Mouse (Mus musculus): ENCODE results near the gene Psph. TPM values are rescaled to one million over a fixed set of nuclear protein-coding genes. Genes with fewer than 3 reads are reported as not detected.

Psph gene
- polyA plus RNA-seq, 1 experiment from 2014 or later, result 46.6 TPM

DNA sequence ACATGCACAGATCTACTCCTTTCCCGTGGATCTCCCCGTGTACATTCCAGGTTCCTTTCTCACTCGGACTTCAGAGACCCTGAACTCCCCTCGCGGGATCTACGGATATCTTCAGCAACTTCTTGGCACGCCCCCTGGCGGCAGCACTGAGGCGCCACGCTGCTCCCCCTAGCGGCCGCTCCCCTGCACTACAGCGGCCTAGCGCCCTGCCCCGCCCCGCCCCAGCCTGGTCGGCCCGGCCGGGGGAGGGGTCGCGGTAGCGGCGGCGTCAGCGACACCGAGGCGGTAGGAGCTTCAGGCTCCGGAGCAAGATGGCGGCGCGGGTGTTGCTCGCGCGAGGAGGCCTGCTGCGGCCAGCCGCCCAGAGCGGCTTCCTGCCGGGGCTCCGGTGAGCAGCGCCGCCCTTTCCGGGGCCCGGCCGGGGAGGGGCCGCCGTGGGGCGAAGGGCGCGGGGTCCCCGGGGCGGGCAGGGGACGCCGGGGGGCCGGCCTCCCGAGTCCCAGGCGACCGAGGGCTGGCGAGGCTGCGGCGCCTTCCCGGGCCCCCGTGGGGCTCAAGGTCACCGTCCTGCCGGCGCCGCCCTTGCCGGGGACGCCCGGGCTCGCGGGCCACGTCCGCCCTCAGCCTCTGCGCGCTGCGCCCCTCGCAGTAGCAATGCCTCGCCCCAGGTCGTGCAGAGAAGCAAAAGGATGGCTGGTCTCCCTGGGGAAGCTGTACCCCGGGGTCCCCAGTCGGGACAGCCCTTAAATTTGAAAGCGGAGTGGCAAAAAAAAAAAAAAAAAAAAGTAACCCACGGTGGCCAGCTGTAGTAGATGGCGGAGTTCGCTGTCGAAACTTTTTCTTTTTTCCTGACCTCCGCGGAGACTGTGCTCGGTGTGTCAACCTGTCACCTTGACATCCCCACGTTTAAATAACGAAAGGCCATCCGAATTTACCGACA, 62.1 kb downstream of the Psph start, which contains the start of gene Nipsnap2:
Gene Nipsnap2 (plus strand): TSS at position 230 of the 940 bp plus-strand sequence.
- peaks cover 35% of the 10 kb centered on the region for H3K4me1 ChIP-seq (ENCODE audit: control insufficient read depth, insufficient read depth, low read length)
- no peaks in the 10 kb centered on the region for H3K27me3 ChIP-seq (ENCODE audit: control insufficient read depth, insufficient read depth, low read length)
- H3K9me3 ChIP-seq (replicated peaks; ENCODE audit: control insufficient read depth, low read length), result no peaks in the 10 kb centered on the region
- H3K36me3 ChIP-seq (ENCODE audit: control insufficient read depth, insufficient read depth, low read length), result 0 out of 2 replicates have a peak, but pooled peaks cover 1% of the 10 kb centered on the region
- peak; percentile 94 for ATAC-seq (ENCODE audit: insufficient read depth, low FRiP score)
- H3K4me3 ChIP-seq (replicated peaks; ENCODE audit: low read length), result peak within 1 kb of the TSS; percentile 72
- H3K27ac ChIP-seq (ENCODE audit: low read length), result peak within 1 kb of the TSS; percentile 96
- WGBS, result under 1% methylated on average over 84 of the region's 93 CpGs
- peak within 1 kb of the TSS; percentile 51 for H3K4me2 ChIP-seq (ENCODE audit: low read depth, low read length)
- H3K9ac ChIP-seq (ENCODE audit: low read length), result peak within 1 kb of the TSS; percentile 97

GRCm38 (mm10) chr5:129724268-129724667, 63.0 kb downstream of the Psph start:
- peak overlapping the region; percentile 96 for H3K27ac ChIP-seq (ENCODE audit: low read length)
- H3K9me3 ChIP-seq (replicated peaks; ENCODE audit: control insufficient read depth, low read length), result no peaks in the 10 kb centered on the region
- peak overlapping the region; percentile 97 for H3K9ac ChIP-seq (ENCODE audit: low read length)
- H3K36me3 ChIP-seq (ENCODE audit: control insufficient read depth, insufficient read depth, low read length), result peaks cover 9% of the 10 kb centered on the region; the same call in 1 of the 2 replicates
- H3K4me3 ChIP-seq (replicated peaks; ENCODE audit: low read length), result peak overlapping the region; percentile 72
- H3K27me3 ChIP-seq (ENCODE audit: control insufficient read depth, insufficient read depth, low read length), result no peaks in the 10 kb centered on the region
- WGBS, result 37% methylated on average over 4 of the region's 4 CpGs
- 0 out of 2 replicates have a peak, but pooled peaks have one; percentile 2 for ATAC-seq (ENCODE audit: insufficient read depth, low FRiP score)
- peaks cover 27% of the 10 kb centered on the region for H3K4me1 ChIP-seq (ENCODE audit: control insufficient read depth, insufficient read depth, low read length)
- H3K4me2 ChIP-seq (ENCODE audit: low read depth, low read length), result peak overlapping the region; percentile 51

DNA sequence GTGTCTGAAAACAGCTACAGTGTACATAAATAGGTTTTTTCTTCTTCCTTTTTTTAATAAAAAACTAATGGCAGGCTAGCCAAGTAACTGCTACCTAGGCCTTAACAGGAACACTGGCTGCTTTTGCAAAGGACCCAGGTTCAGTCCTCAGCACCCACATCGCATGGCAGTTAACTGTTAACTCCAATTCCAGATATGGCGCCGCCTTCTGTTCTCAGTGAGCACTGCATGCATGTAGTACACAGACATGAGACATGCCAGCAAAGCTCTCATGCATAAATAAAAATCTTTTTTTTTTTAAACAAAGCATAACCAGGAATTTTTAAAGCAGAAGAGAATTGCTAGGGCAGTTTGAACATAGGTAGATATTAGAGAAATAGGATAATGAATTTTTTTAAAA, 67.1 kb downstream of the Psph start:
- peaks cover 30% of the 10 kb centered on the region for H3K36me3 ChIP-seq (ENCODE audit: control insufficient read depth, insufficient read depth, low read length)
- no peaks in the 10 kb centered on the region for H3K9me3 ChIP-seq (replicated peaks; ENCODE audit: control insufficient read depth, low read length)
- no peak for ATAC-seq (ENCODE audit: insufficient read depth, low FRiP score)
- no peak overlapping the region for H3K4me3 ChIP-seq (replicated peaks; ENCODE audit: low read length)
- no peaks in the 10 kb centered on the region for H3K27me3 ChIP-seq (ENCODE audit: control insufficient read depth, insufficient read depth, low read length)
- no peak overlapping the region for H3K4me2 ChIP-seq (ENCODE audit: low read depth, low read length)
- peaks cover 16% of the 10 kb centered on the region for H3K4me1 ChIP-seq (ENCODE audit: control insufficient read depth, insufficient read depth, low read length)
- 86% methylated on average over 3 of the region's 3 CpGs for WGBS
- H3K27ac ChIP-seq (ENCODE audit: low read length), result no peak overlapping the region
- H3K9ac ChIP-seq (ENCODE audit: low read length), result no peak overlapping the region

GRCm38 (mm10) chr5:129717016-129717415, 70.2 kb downstream of the Psph start:
- Histone ChIP-seq H3K27ac (ENCODE audit: low read length) (no peak overlapping the region), H3K4me3 (replicated peaks; ENCODE audit: low read length) (no peak overlapping the region), H3K9ac (ENCODE audit: low read length) (no peak overlapping the region), H3K27me3 (ENCODE audit: control insufficient read depth, insufficient read depth, low read length) (no peaks in the 10 kb centered on the region), H3K36me3 (ENCODE audit: control insufficient read depth, insufficient read depth, low read length) (peaks cover 30% of the 10 kb centered on the region), H3K4me1 (ENCODE audit: control insufficient read depth, insufficient read depth, low read length) (peaks cover 8% of the 10 kb centered on the region), H3K9me3 (replicated peaks; ENCODE audit: control insufficient read depth, low read length) (no peaks in the 10 kb centered on the region), H3K4me2 (ENCODE audit: low read depth, low read length) (no peak overlapping the region)
- whole genome bisulfite sequencing, result 74% methylated on average over 9 of the region's 9 CpGs
- no peak for ATAC-seq (ENCODE audit: insufficient read depth, low FRiP score)

Other genes starting within 250 kb of the Psph start
- gene Mmp17, start 203.3 kb downstream of the Psph start, polyA plus RNA-seq (2015; fragmentation: Nextera tagmentation; extraction: Ambion mirVana), result 2.5 and 3.3 TPM in 2 replicates
- gene Zfp11, start 117.3 kb downstream of the Psph start, polyA plus RNA-seq (2015; fragmentation: Nextera tagmentation; extraction: Ambion mirVana), result 4.1 and 4.3 TPM in 2 replicates
- not detected in 2 replicates for gene Sept14, start 78.9 kb downstream of the Psph start, polyA plus RNA-seq (2015; fragmentation: Nextera tagmentation; extraction: Ambion mirVana)
- 160 and 174 TPM in 2 replicates for gene Mrps17, start 72.0 kb downstream of the Psph start, polyA plus RNA-seq (2015; fragmentation: Nextera tagmentation; extraction: Ambion mirVana)
- 86.3 and 103 TPM in 2 replicates for gene Nipsnap2, start 62.4 kb downstream of the Psph start, polyA plus RNA-seq (2015; fragmentation: Nextera tagmentation; extraction: Ambion mirVana)
- 43.4 and 47.0 TPM in 2 replicates for gene Sumf2, start 59.5 kb upstream of the Psph start, polyA plus RNA-seq (2015; fragmentation: Nextera tagmentation; extraction: Ambion mirVana)
- gene Chchd2, start 100.0 kb upstream of the Psph start, polyA plus RNA-seq (2015; fragmentation: Nextera tagmentation; extraction: Ambion mirVana), result 800 and 813 TPM in 2 replicates
- gene Zbed5, start 108.3 kb upstream of the Psph start, polyA plus RNA-seq (2015; fragmentation: Nextera tagmentation; extraction: Ambion mirVana), result 2.4 and 3.7 TPM in 2 replicates
- gene Phkg1, start 111.1 kb upstream of the Psph start, polyA plus RNA-seq (2015; fragmentation: Nextera tagmentation; extraction: Ambion mirVana), result 0.11 and 0.41 TPM in 2 replicates
- 2.7 and 2.9 TPM in 2 replicates for gene Nupr1l, start 121.1 kb upstream of the Psph start, polyA plus RNA-seq (2015; fragmentation: Nextera tagmentation; extraction: Ambion mirVana)
- 19.2 TPM in 2 replicates for gene Vkorc1l1, start 154.5 kb upstream of the Psph start, polyA plus RNA-seq (2015; fragmentation: Nextera tagmentation; extraction: Ambion mirVana)
- gene Gusb, start 215.6 kb upstream of the Psph start, polyA plus RNA-seq (2015; fragmentation: Nextera tagmentation; extraction: Ambion mirVana), result 66.0 and 71.7 TPM in 2 replicates
- gene Asl, start 241.8 kb upstream of the Psph start, polyA plus RNA-seq (2015; fragmentation: Nextera tagmentation; extraction: Ambion mirVana), result 46.5 and 47.8 TPM in 2 replicates
- 32.1 and 33.1 TPM in 2 replicates for gene Crcp, start 241.8 kb upstream of the Psph start, polyA plus RNA-seq (2015; fragmentation: Nextera tagmentation; extraction: Ambion mirVana)